Mouse (Mus musculus) embryonic facial prominence, embryonic 14.5 days (tissue): Measurements from ENCODE around the gene Plcxd1. TPM values are rescaled to one million over a fixed set of nuclear protein-coding genes. Genes with fewer than 3 reads are reported as not detected.
A peak's percentile ranks its signal among the peaks of the same experiment; 100 is the strongest.
"Not testable (repeated sequence)": the region's sequence is repeated elsewhere in the genome, so short reads cannot be mapped to it uniquely, and the experiment has no call there.

Experiments used
- ATAC-seq: fragments of 200-750 bp; cut with Nextera tagmentation; 2 replicates; pipeline ENCODE4 v1.8.0; 2017; ENCODE audit warnings: low read depth, moderate number of reproducible peaks, moderate TSS enrichment
- DNase-seq: peaks from one replicate; pipeline ENCODE4 v3.0.0-alpha.2; 2015; ENCODE audit warnings: low spot score
- H3K27ac ChIP-seq: fragments of 300-500 bp; sonication (generic); replicated peaks from 2 replicates; pipeline ENCODE4 v1.5.1; 2014; ENCODE audit warnings: low read depth, mild to moderate bottlenecking, low read length, moderate library complexity
- H3K27me3 ChIP-seq: fragments of 300-500 bp; sonication (generic); replicated peaks from 2 replicates; pipeline ENCODE4 v1.6.1; 2014; ENCODE audit warnings: low read length; ENCODE audit not compliant: control insufficient read depth, insufficient read depth
- H3K36me3 ChIP-seq: fragments of 300-500 bp; sonication (generic); 2 replicates; pipeline ENCODE4 v1.6.1; 2014; ENCODE audit warnings: low read length, mixed read lengths; ENCODE audit not compliant: control insufficient read depth, insufficient read depth
- H3K4me1 ChIP-seq: fragments of 300-500 bp; sonication (generic); 2 replicates; pipeline ENCODE4 v1.6.1; 2014; ENCODE audit warnings: antibody characterized with exemption, low read length; ENCODE audit not compliant: control insufficient read depth, insufficient read depth
- H3K4me2 ChIP-seq: fragments of 300-500 bp; sonication (generic); 2 replicates; pipeline ENCODE4 v1.6.1; 2014; ENCODE audit warnings: low read depth, mild to moderate bottlenecking, low read length, moderate library complexity, mixed read lengths
- H3K4me3 ChIP-seq: fragments of 300-500 bp; sonication (generic); 2 replicates; pipeline ENCODE4 v1.5.1; 2014; ENCODE audit warnings: low read depth, mild to moderate bottlenecking, low read length
- H3K9ac ChIP-seq: fragments of 300-500 bp; sonication (generic); 2 replicates; pipeline ENCODE4 v1.6.1; 2014; ENCODE audit warnings: low read depth, mild to moderate bottlenecking, low read length, moderate library complexity, mixed read lengths
- H3K9me3 ChIP-seq: fragments of 300-500 bp; sonication (generic); 2 replicates; pipeline ENCODE4 v1.6.1; 2016; ENCODE audit warnings: low read length; ENCODE audit not compliant: control insufficient read depth
- WGBS: fragments of 180-500 bp; shearing (Covaris S2); extraction: QIAGEN DNeasy Blood & Tissue Kit; methylation state at CpG from one replicate; pipeline ENCODE4 v1.1.7; 2014; 5-methylcytosine and 5-hydroxymethylcytosine counted together
- polyA plus RNA-seq: library from polyadenylated mRNA; unstranded; fragments of >200 nt; fragmentation: Nextera tagmentation; extraction: Ambion mirVana; gene quantifications from 2 replicates; pipeline ENCODE4 v1.2.1, GENCODE M21; 2014

The Plcxd1 gene
- 1.7 and 1.8 TPM in 2 replicates for polyA plus RNA-seq

GRCm38 (mm10) chr5:110099656-110100580 lies at the start of gene Plcxd1:
Gene Plcxd1, plus strand, starts transcription at chr5:110099969.
- H3K9me3 ChIP-seq = no peaks in the 10 kb centered on the region
- peak within 1 kb of the TSS; percentile 75 for H3K4me2 ChIP-seq
- DNase-seq (peak; percentile 69), ATAC-seq (peak; percentile 27; the same call in 1 of the 2 replicates)
- H3K4me3 ChIP-seq = peak within 1 kb of the TSS; percentile 35
- H3K36me3 ChIP-seq = peaks cover 22% of the 10 kb centered on the region
- peaks cover 26% of the 10 kb centered on the region for H3K4me1 ChIP-seq
- WGBS = 5% methylated on average over 24 of the region's 25 CpGs
- no peak within 1 kb of the TSS; the same call in 1 of the 2 replicates for H3K27ac ChIP-seq
- no peaks in the 10 kb centered on the region for H3K27me3 ChIP-seq
- no peak within 1 kb of the TSS; the same call in 1 of the 2 replicates for H3K9ac ChIP-seq

GRCm38 (mm10) chr5:110057637-110058408 lies 41.9 kb upstream of the Plcxd1 start:
- ATAC-seq = peak; percentile 99
- peak overlapping the region; percentile 67 for H3K9ac ChIP-seq
- H3K27me3 ChIP-seq = no peaks in the 10 kb centered on the region
- H3K4me3 ChIP-seq = peak overlapping the region; percentile 40
- no peaks in the 10 kb centered on the region for H3K36me3 ChIP-seq
- 4% methylated on average over 19 of the region's 19 CpGs for WGBS
- no peaks in the 10 kb centered on the region for H3K4me1 ChIP-seq
- H3K9me3 ChIP-seq = peaks cover 17% of the 10 kb centered on the region
- H3K27ac ChIP-seq = no peak overlapping the region
- peak overlapping the region; percentile 54 for H3K4me2 ChIP-seq
- DNase-seq = peak; percentile 91

GRCm38 (mm10) chr5:110072413-110072812 lies 27.4 kb upstream of the Plcxd1 start, which contains the start of gene Gm17655:
Gene Gm17655, minus strand, starts transcription at chr5:110072513.
- H3K9me3 ChIP-seq = peaks cover 36% of the 10 kb centered on the region
- H3K4me3 ChIP-seq, DNase-seq, H3K4me1 ChIP-seq, H3K27ac ChIP-seq, H3K36me3 ChIP-seq, H3K4me2 ChIP-seq, ATAC-seq, H3K9ac ChIP-seq, H3K27me3 ChIP-seq: not testable (repeated sequence)
- 82% methylated on average over 2 of the region's 2 CpGs for WGBS

- Histone ChIP-seq H3K36me3 (peaks cover 3% of the 10 kb centered on the region; the same call in 1 of the 2 replicates), H3K4me2 (no peak overlapping the region), H3K27me3 (no peaks in the 10 kb centered on the region), H3K9ac (no peak overlapping the region), H3K27ac (no peak overlapping the region), H3K4me1 (no peaks in the 10 kb centered on the region), H3K9me3 (peaks cover 51% of the 10 kb centered on the region), H3K4me3 (no peak overlapping the region)
- 83% methylated on average over 4 of the region's 4 CpGs for WGBS
- ATAC-seq (no peak), DNase-seq (no peak)
These were observed 16.8 kb upstream of the Plcxd1 start for GRCm38 (mm10) chr5:110082961-110083360.

GRCm38 (mm10) chr5:110086161-110086866 lies 13.5 kb upstream of the Plcxd1 start:
- WGBS = 33% methylated on average over 14 of the region's 14 CpGs
- DNase-seq = no peak
- no peak for ATAC-seq
- H3K27ac ChIP-seq = no peak overlapping the region
- H3K9ac ChIP-seq = no peak overlapping the region
- no peak overlapping the region for H3K4me2 ChIP-seq
- H3K4me3 ChIP-seq = no peak overlapping the region
- no peaks in the 10 kb centered on the region for H3K27me3 ChIP-seq
- peaks cover 22% of the 10 kb centered on the region for H3K9me3 ChIP-seq
- H3K36me3 ChIP-seq = no peaks in the 10 kb centered on the region
- no peaks in the 10 kb centered on the region for H3K4me1 ChIP-seq

- Histone ChIP-seq H3K27ac (no peak overlapping the region), H3K27me3 (no peaks in the 10 kb centered on the region), H3K4me1 (no peaks in the 10 kb centered on the region), H3K4me2 (no peak overlapping the region), H3K36me3 (no peaks in the 10 kb centered on the region), H3K9ac (no peak overlapping the region), H3K4me3 (no peak overlapping the region), H3K9me3 (no peaks in the 10 kb centered on the region)
- ATAC-seq (no peak), DNase-seq (no peak)
- 60% methylated on average over 2 of the region's 2 CpGs for WGBS
These were observed 8.2 kb upstream of the Plcxd1 start for GRCm38 (mm10) chr5:110091546-110091945.

- ATAC-seq = peak; percentile 97
- peak within 1 kb of the TSS; percentile 67 for H3K9ac ChIP-seq
- no peaks in the 10 kb centered on the region for H3K36me3 ChIP-seq
- H3K27ac ChIP-seq = no peak within 1 kb of the TSS
- 2% methylated on average over 22 of the region's 25 CpGs for WGBS
- no peaks in the 10 kb centered on the region for H3K9me3 ChIP-seq
- H3K4me3 ChIP-seq = peak within 1 kb of the TSS; percentile 49
- no peaks in the 10 kb centered on the region for H3K4me1 ChIP-seq
- peak within 1 kb of the TSS; percentile 77 for H3K4me2 ChIP-seq
- H3K27me3 ChIP-seq = no peaks in the 10 kb centered on the region
- peak; percentile 94 for DNase-seq
These were observed 5.5 kb upstream of the Plcxd1 start, which contains the start of gene Gm35315 for GRCm38 (mm10) chr5:110094030-110094846. Gene Gm35315, minus strand, starts transcription at chr5:110094420.
